Mouse (Mus musculus) thymus, adult 2 months (tissue): ENCODE data around the gene Dpy19l3.

Experiments used
- CTCF ChIP-seq: fragments of 200-500 bp; IDR thresholded peaks from 2 replicates; pipeline ENCODE4 v1.5.1; 2012; ENCODE audit warnings: mild to moderate bottlenecking, control low read depth, low read length, moderate library complexity, borderline replicate concordance; ENCODE audit not compliant: control insufficient read depth, poor library complexity, insufficient read depth; ENCODE audit errors: extremely low read depth
- POLR2A ChIP-seq: fragments of 200-500 bp; IDR thresholded peaks from 2 replicates; pipeline ENCODE4 v1.6.1; 2012; ENCODE audit warnings: mild to moderate bottlenecking, low read length, control low read depth, moderate library complexity; ENCODE audit not compliant: control insufficient read depth, poor library complexity, insufficient read depth; ENCODE audit errors: extremely low read depth

GRCm38 (mm10) chr7:35802201-35802905, 48.1 kb upstream of the Dpy19l3 start:
- TF ChIP-seq CTCF = no peak
- no peak for TF ChIP-seq POLR2A
